Mouse (Mus musculus): ENCODE results near the gene Dcun1d4. TPM values are rescaled to one million over a fixed set of nuclear protein-coding genes. Genes with fewer than 3 reads are reported as not detected.

The Dcun1d4 gene
- total and polyA plus RNA-seq, 2 experiments from 2014 or later = 5.2 to 10.4 TPM

DNA sequence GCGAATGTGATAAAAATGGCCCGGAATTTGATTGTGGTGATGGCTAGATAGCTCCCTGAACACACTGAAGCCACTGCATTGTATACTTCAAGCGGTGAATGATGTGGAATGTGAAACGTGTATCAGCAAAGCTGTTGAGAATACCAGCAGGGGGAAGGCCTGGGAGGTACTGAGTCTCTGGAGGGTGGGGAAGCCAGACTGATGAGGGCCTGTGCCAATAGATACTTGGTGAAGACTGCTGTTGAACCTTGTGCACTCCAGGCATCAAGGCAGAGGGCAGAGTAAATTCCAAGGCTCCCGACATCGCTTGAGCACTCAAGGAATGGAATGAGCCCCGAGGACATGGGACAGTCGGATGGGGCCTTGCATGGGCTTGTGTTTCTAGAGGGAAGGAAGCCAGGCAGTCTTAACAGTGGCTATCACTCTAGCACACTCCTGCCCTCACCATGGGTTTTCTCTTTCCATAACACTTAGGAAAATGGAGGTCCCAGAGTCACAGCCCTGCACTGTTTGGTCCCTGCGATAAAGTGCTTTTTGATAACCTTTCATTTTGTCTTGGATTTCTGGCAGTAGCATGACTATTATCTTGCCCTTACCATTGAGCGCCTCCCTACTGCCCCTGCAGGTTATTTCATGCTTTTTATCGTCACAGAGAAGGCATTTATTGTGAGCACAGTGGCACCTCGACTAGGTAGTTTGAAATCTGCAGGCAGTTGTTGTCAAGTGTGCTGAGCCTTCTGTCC, 22.4 kb downstream of the Dcun1d4 start:
- DNase-seq (ENCODE audit: low spot score) = no peak
- H3K4me3 ChIP-seq (ENCODE audit: low read depth, low read length) = no peak overlapping the region
- no peak overlapping the region for H3K4me2 ChIP-seq (ENCODE audit: low read depth, low read length)
- ATAC-seq (ENCODE audit: insufficient read depth, low read depth) = peak; percentile 42; the same call in 1 of the 2 replicates
- TF ChIP-seq EP300 (IDR thresholded peaks at IDR 0.05; ENCODE audit: low read depth) = no peak
- no peak; the same call in 1 of the 2 replicates for TF ChIP-seq CTCF (IDR thresholded peaks at IDR 0.05; ENCODE audit: low read depth)
- peaks cover 17% of the 10 kb centered on the region; the same call in 1 of the 2 replicates for H3K4me1 ChIP-seq (ENCODE audit: control insufficient read depth, insufficient read depth)
- H3K27me3 ChIP-seq (ENCODE audit: control insufficient read depth, insufficient read depth, low read length) = no peaks in the 10 kb centered on the region
- no peaks in the 10 kb centered on the region for H3K36me3 ChIP-seq (replicated peaks; ENCODE audit: control insufficient read depth, insufficient read depth, low read length)
- 45% methylated on average over 12 of the region's 12 CpGs for WGBS
- 0 out of 2 replicates have a peak overlapping the region, but pooled peaks have one; percentile 9 for H3K27ac ChIP-seq (ENCODE audit: low read depth)
- H3K9ac ChIP-seq (replicated peaks; ENCODE audit: low read depth, low read length) = no peak overlapping the region
- no peaks in the 10 kb centered on the region for H3K9me3 ChIP-seq (replicated peaks; ENCODE audit: control insufficient read depth, low read length)

DNA sequence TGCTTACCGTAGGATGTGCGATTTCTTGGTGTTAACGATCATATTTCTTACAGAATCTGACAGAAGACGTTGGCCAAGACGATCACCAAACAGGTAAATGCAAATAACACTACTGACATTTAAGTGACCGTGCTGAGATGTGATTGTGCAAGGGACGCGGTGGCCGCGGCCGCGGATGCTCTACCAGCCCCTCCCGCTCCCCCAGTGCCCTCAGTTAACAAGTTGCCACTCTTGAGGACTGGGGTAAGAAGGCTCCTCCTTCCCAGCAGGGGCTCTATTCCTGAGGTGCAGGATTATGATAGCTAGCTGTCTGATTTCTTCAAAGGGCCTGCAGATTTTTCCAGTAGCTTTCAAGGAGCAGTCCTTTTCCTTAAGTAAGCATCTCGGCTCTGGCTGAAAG, 30.3 kb downstream of the Dcun1d4 start:
- no peaks in the 10 kb centered on the region for H3K36me3 ChIP-seq (replicated peaks; ENCODE audit: control insufficient read depth, insufficient read depth, low read length)
- peaks cover 14% of the 10 kb centered on the region; the same call in 1 of the 2 replicates for H3K4me1 ChIP-seq (ENCODE audit: control insufficient read depth, insufficient read depth)
- H3K9ac ChIP-seq (replicated peaks; ENCODE audit: low read depth, low read length) = no peak overlapping the region
- H3K9me3 ChIP-seq (replicated peaks; ENCODE audit: control insufficient read depth, low read length) = no peaks in the 10 kb centered on the region
- no peak overlapping the region for H3K4me3 ChIP-seq (ENCODE audit: low read depth, low read length)
- ATAC-seq (ENCODE audit: insufficient read depth, low read depth) (no peak), DNase-seq (ENCODE audit: low spot score) (no peak)
- H3K4me2 ChIP-seq (ENCODE audit: low read depth, low read length) = no peak overlapping the region
- 86% methylated on average over 14 of the region's 14 CpGs for WGBS
- no peak for TF ChIP-seq CTCF (IDR thresholded peaks at IDR 0.05; ENCODE audit: low read depth)
- no peak for TF ChIP-seq EP300 (IDR thresholded peaks at IDR 0.05; ENCODE audit: low read depth)
- no peaks in the 10 kb centered on the region for H3K27me3 ChIP-seq (ENCODE audit: control insufficient read depth, insufficient read depth, low read length)
- H3K27ac ChIP-seq (ENCODE audit: low read depth) = 0 out of 2 replicates have a peak overlapping the region, but pooled peaks have one; percentile 43

GRCm38 (mm10) chr5:73512241-73512640, 31.4 kb downstream of the Dcun1d4 start:
- no peak for ATAC-seq (ENCODE audit: insufficient read depth, low read depth)
- Histone ChIP-seq H3K9ac (replicated peaks; ENCODE audit: low read depth, low read length) (no peak overlapping the region), H3K36me3 (replicated peaks; ENCODE audit: control insufficient read depth, insufficient read depth, low read length) (0 out of 2 replicates have a peak, but pooled peaks cover 6% of the 10 kb centered on the region), H3K4me2 (ENCODE audit: low read depth, low read length) (no peak overlapping the region), H3K4me1 (ENCODE audit: control insufficient read depth, insufficient read depth) (peaks cover 14% of the 10 kb centered on the region; the same call in 1 of the 2 replicates), H3K9me3 (replicated peaks; ENCODE audit: control insufficient read depth, low read length) (no peaks in the 10 kb centered on the region), H3K4me3 (ENCODE audit: low read depth, low read length) (no peak overlapping the region), H3K27ac (ENCODE audit: low read depth) (no peak overlapping the region), H3K27me3 (ENCODE audit: control insufficient read depth, insufficient read depth, low read length) (no peaks in the 10 kb centered on the region)
- TF ChIP-seq EP300 (IDR thresholded peaks at IDR 0.05; ENCODE audit: low read depth) = no peak
- TF ChIP-seq CTCF (IDR thresholded peaks at IDR 0.05; ENCODE audit: low read depth) = no peak
- 97% methylated on average over 1 of the region's 1 CpGs for WGBS
- DNase-seq (ENCODE audit: low spot score) = no peak

- TF ChIP-seq CTCF (IDR thresholded peaks at IDR 0.05; ENCODE audit: low read depth) (no peak), EP300 (IDR thresholded peaks at IDR 0.05; ENCODE audit: low read depth) (no peak)
These were observed 31.9 kb downstream of the Dcun1d4 start for GRCm38 (mm10) chr5:73512661-73513060.

GRCm38 (mm10) chr5:73514202-73514601, 33.4 kb downstream of the Dcun1d4 start:
- peaks cover 10% of the 10 kb centered on the region; the same call in 1 of the 2 replicates for H3K36me3 ChIP-seq (replicated peaks; ENCODE audit: control insufficient read depth, insufficient read depth, low read length)
- no peaks in the 10 kb centered on the region for H3K27me3 ChIP-seq (ENCODE audit: control insufficient read depth, insufficient read depth, low read length)
- no peak overlapping the region for H3K4me2 ChIP-seq (ENCODE audit: low read depth, low read length)
- no peaks in the 10 kb centered on the region for H3K9me3 ChIP-seq (replicated peaks; ENCODE audit: control insufficient read depth, low read length)
- DNase-seq (ENCODE audit: low spot score) (no peak), ATAC-seq (ENCODE audit: insufficient read depth, low read depth) (no peak)
- WGBS = 88% methylated on average over 2 of the region's 2 CpGs
- TF ChIP-seq CTCF (IDR thresholded peaks at IDR 0.05; ENCODE audit: low read depth) (no peak), EP300 (IDR thresholded peaks at IDR 0.05; ENCODE audit: low read depth) (no peak)
- H3K9ac ChIP-seq (replicated peaks; ENCODE audit: low read depth, low read length) = no peak overlapping the region
- no peak overlapping the region for H3K4me3 ChIP-seq (ENCODE audit: low read depth, low read length)
- peaks cover 14% of the 10 kb centered on the region; the same call in 1 of the 2 replicates for H3K4me1 ChIP-seq (ENCODE audit: control insufficient read depth, insufficient read depth)
- no peak overlapping the region for H3K27ac ChIP-seq (ENCODE audit: low read depth)

More at GRCm38 (mm10) chr5:73512661-73513060, 31.9 kb downstream of the Dcun1d4 start:
- ATAC-seq (ENCODE audit: insufficient read depth, low read depth) = no peak
- 91% methylated on average over 9 of the region's 9 CpGs for whole genome bisulfite sequencing
- Histone ChIP-seq H3K4me3 (ENCODE audit: low read depth, low read length) (no peak overlapping the region), H3K27ac (ENCODE audit: low read depth) (no peak overlapping the region), H3K27me3 (ENCODE audit: control insufficient read depth, insufficient read depth, low read length) (no peaks in the 10 kb centered on the region), H3K4me2 (ENCODE audit: low read depth, low read length) (no peak overlapping the region), H3K9me3 (replicated peaks; ENCODE audit: control insufficient read depth, low read length) (no peaks in the 10 kb centered on the region), H3K9ac (replicated peaks; ENCODE audit: low read depth, low read length) (no peak overlapping the region), H3K36me3 (replicated peaks; ENCODE audit: control insufficient read depth, insufficient read depth, low read length) (peaks cover 10% of the 10 kb centered on the region; the same call in 1 of the 2 replicates), H3K4me1 (ENCODE audit: control insufficient read depth, insufficient read depth) (peaks cover 14% of the 10 kb centered on the region; the same call in 1 of the 2 replicates)
- no peak for DNase-seq (ENCODE audit: low spot score)

All from heart, postnatal 0 days (tissue).